Mouse (Mus musculus) midbrain, postnatal 0 days (tissue): ENCODE results near the gene Gm8439. TPM values are rescaled to one million over a fixed set of nuclear protein-coding genes. Genes with fewer than 3 reads are reported as not detected.
"Not testable (repeated sequence)": the region's sequence is repeated elsewhere in the genome, so short reads cannot be mapped to it uniquely, and the experiment has no call there.

ENCODE experiments used
- ATAC-seq: fragments of 200-750 bp; cut with Nextera tagmentation; 2 replicates; pipeline ENCODE4 v1.8.0; 2017; ENCODE audit warnings: moderate number of reproducible peaks, mild to moderate bottlenecking, moderate TSS enrichment, moderate library complexity; ENCODE audit not compliant: low FRiP score
- DNase-seq: peaks from one replicate; pipeline ENCODE4 v3.0.0-alpha.2; 2015; ENCODE audit warnings: low spot score
- H3K27ac ChIP-seq: fragments of 300-500 bp; sonication (generic); 2 replicates; pipeline ENCODE4 v1.5.1; 2014; ENCODE audit warnings: low read depth, mild to moderate bottlenecking, low read length, mixed read lengths
- H3K27me3 ChIP-seq: fragments of 300-500 bp; sonication (generic); 2 replicates; pipeline ENCODE4 v1.6.1; 2014; ENCODE audit warnings: low read length, control low read depth, mixed read lengths; ENCODE audit not compliant: insufficient read depth
- H3K36me3 ChIP-seq: fragments of 300-500 bp; sonication (generic); 2 replicates; pipeline ENCODE4 v1.6.1; 2014; ENCODE audit warnings: low read length, control low read depth, mixed read lengths; ENCODE audit not compliant: insufficient read depth
- H3K4me1 ChIP-seq: fragments of 300-500 bp; sonication (generic); 2 replicates; pipeline ENCODE4 v1.6.1; 2014; ENCODE audit warnings: mild to moderate bottlenecking, control low read depth, antibody characterized with exemption, low read length, mixed read lengths; ENCODE audit not compliant: insufficient read depth
- H3K4me2 ChIP-seq: fragments of 300-500 bp; sonication (generic); 2 replicates; pipeline ENCODE4 v1.6.1; 2014; ENCODE audit warnings: low read depth, mild to moderate bottlenecking, low read length, mixed read lengths; ENCODE audit not compliant: poor library complexity, severe bottlenecking
- H3K4me3 ChIP-seq: fragments of 300-500 bp; sonication (generic); 2 replicates; pipeline ENCODE4 v1.5.1; 2014; ENCODE audit warnings: low read depth, mild to moderate bottlenecking, low read length, moderate library complexity
- H3K9ac ChIP-seq: fragments of 300-500 bp; sonication (generic); replicated peaks from 2 replicates; pipeline ENCODE4 v1.6.1; 2014; ENCODE audit warnings: mild to moderate bottlenecking, low read length, moderate library complexity, mixed read lengths; ENCODE audit not compliant: poor library complexity, severe bottlenecking
- H3K9me3 ChIP-seq: fragments of 300-500 bp; sonication (generic); 2 replicates; pipeline ENCODE4 v1.6.1; 2016; ENCODE audit warnings: low read length, control low read depth
- CTCF ChIP-seq: IDR thresholded peaks from 2 replicates; pipeline ENCODE4 v1.5.1; 2016; ENCODE audit warnings: antibody characterized with exemption, mild to moderate bottlenecking
- WGBS: fragments of 180-500 bp; shearing (Covaris S2); extraction: QIAGEN DNeasy Blood & Tissue Kit; methylation state at CpG from one replicate; pipeline ENCODE4 v1.1.7; 2014; 5-methylcytosine and 5-hydroxymethylcytosine counted together
- polyA plus RNA-seq: library from polyadenylated mRNA; unstranded; fragments of >200 nt; fragmentation: Nextera tagmentation; extraction: Ambion mirVana; gene quantifications from 2 replicates; pipeline ENCODE4 v1.2.1, GENCODE M21; 2015
- total RNA-seq: library from RNA; depleted of rRNA; stranded (reverse); fragments of >200 nt; gene quantifications from 2 replicates; pipeline ENCODE4 v1.2.3, GENCODE M21; 2014

Gm8439 gene
- total and polyA plus RNA-seq, 2 experiments from 2014 or later = not detected

DNA sequence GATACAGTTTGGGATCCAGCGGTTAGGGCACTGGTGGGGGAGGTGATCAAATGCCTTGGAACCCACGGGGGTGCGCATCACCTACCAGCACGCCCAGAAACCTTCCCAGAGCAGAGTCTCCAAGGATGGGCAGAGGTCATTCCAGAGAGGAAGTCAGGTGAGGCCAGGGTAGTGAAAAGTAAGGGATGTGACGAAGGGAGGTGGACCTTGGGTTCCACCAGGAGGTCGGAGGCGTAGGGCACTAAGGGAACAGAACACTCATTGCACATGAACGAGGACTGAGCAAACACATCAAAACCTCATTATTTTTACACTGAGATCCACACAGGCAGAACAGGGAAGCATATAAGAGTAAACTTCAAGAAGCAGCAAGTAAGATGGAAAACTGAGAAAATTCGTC lies 6.8 kb upstream of the Gm8439 start:
- 83% methylated on average over 9 of the region's 9 CpGs for WGBS
- TF ChIP-seq CTCF = no peak
- H3K4me2 ChIP-seq = no peak overlapping the region

DNA sequence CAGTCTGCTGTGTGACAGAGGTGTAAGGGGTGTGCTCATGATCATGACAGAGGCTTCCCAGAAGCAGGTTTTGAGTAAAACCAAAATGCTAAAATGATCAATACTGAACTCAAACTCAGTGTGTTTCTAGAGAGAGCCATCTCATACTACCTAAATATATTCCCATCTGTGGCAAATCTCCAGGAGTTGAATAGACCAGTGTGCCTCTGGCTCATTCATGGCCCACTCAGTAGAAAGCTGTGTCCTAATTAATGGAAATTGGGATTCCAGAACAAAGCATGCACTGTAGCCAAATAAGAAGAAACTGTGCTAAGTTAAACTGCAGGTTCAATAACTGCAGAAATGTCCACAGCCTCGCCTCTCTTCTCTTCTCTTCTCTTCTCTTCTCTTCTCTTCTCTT lies 1.6 kb upstream of the Gm8439 start:
- H3K4me1 ChIP-seq = no peaks in the 10 kb centered on the region
- WGBS = 48% methylated on average over 1 of the region's 1 CpGs
- H3K27me3 ChIP-seq = no peaks in the 10 kb centered on the region
- no peaks in the 10 kb centered on the region for H3K9me3 ChIP-seq
- no peak overlapping the region for H3K4me2 ChIP-seq
- ATAC-seq (no peak), DNase-seq (no peak)
- no peak overlapping the region for H3K4me3 ChIP-seq
- no peaks in the 10 kb centered on the region for H3K36me3 ChIP-seq
- no peak overlapping the region for H3K9ac ChIP-seq
- no peak overlapping the region for H3K27ac ChIP-seq
- no peak for TF ChIP-seq CTCF

More for the DNA sequence above, 6.8 kb upstream of the Gm8439 start:
- no peak overlapping the region for H3K27ac ChIP-seq
- no peak overlapping the region for H3K4me3 ChIP-seq
- no peaks in the 10 kb centered on the region for H3K36me3 ChIP-seq
- H3K9ac ChIP-seq = no peak overlapping the region
- H3K9me3 ChIP-seq = no peaks in the 10 kb centered on the region
- no peaks in the 10 kb centered on the region for H3K27me3 ChIP-seq
- ATAC-seq (no peak), DNase-seq (no peak)
- H3K4me1 ChIP-seq = no peaks in the 10 kb centered on the region

DNA sequence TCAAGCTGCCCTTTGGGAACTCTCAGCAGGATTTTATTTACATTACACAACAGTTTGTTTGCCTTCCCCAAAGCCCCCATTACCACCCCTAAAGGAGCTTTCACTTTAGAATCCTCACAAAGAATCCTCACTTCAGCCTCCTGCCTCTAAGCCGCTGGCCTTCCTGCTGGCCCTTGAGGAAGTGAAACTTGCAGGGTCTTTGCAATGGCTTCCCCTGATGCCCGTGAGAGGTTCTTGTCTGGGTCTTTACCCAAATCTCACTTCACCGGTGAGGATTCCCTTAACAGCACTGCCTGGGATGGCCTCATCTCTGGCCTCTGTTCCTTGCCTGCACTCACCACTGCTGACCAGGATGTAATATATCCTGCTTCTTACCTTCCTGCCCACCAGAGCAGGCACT lies 525 bp downstream of the Gm8439 start:
- Histone ChIP-seq H3K4me3 (no peak overlapping the region), H3K9ac (no peak overlapping the region), H3K4me1 (no peaks in the 10 kb centered on the region), H3K36me3 (no peaks in the 10 kb centered on the region), H3K4me2 (no peak overlapping the region), H3K9me3 (no peaks in the 10 kb centered on the region), H3K27ac (no peak overlapping the region), H3K27me3 (no peaks in the 10 kb centered on the region)
- ATAC-seq (no peak), DNase-seq (no peak)
- 14% methylated on average over 3 of the region's 3 CpGs for WGBS
- no peak for TF ChIP-seq CTCF

DNA sequence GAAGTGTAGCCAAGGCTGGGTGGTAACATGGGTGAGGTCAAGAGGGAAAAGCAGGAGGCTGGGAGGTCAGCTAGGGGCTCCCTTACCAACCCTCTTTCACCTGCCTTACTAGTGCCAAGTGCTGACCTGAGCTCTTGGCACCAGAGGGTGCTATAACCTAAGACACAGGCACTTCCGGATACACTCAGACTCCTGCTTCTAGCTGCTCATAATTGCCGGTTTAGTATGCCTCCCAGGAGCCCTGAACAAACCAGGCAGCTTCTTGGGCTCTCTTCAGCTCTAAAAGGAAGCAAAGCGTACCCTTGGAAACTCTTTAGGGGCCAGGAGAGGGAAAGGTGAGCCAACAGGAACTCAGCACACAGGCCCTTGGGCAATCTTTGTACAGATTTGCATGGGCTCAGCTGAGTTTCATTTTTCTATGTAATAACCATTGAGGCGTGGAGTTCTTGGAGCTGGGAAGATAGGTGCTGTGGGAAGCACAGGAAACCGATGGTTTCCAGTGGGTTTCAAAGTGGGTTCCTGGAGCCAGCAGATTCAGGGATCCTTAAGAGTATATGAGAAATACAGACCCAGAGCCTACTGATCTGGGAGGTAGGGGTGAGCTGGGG lies 1.4 kb downstream of the Gm8439 start:
- Histone ChIP-seq H3K9ac (0 out of 2 replicates have a peak overlapping the region, but pooled peaks have one; percentile 30), H3K9me3 (no peaks in the 10 kb centered on the region), H3K4me2 (no peak overlapping the region), H3K4me3 (no peak overlapping the region), H3K4me1 (no peaks in the 10 kb centered on the region), H3K27ac (no peak overlapping the region), H3K36me3 (no peaks in the 10 kb centered on the region), H3K27me3 (no peaks in the 10 kb centered on the region)
- peak; percentile 89; the same call in 1 of the 2 replicates for ATAC-seq
- TF ChIP-seq CTCF = peak; percentile 96
- WGBS = 32% methylated on average over 5 of the region's 5 CpGs
- DNase-seq = peak; percentile 90

DNA sequence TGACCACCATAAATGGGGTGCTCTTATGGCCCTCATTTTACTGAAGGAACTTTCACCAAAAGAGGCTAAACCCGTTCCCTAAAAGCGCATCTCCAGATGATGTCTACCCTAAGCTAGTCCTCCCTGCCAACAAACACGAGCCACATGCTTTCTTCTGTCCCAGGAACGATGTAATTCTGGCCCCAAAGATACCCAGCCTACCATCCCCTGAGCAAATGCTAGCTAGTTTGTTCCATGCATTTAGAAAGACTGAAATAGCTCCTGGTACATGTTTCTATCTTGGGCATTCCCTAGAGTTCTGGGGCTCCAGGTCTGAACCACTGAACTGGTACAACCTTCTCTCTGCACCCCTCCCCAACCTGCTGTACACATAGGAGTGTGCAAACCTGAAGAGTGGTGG lies 2.4 kb downstream of the Gm8439 start:
- no peak overlapping the region for H3K27ac ChIP-seq
- no peak for DNase-seq
- H3K4me1 ChIP-seq = no peaks in the 10 kb centered on the region
- no peak for TF ChIP-seq CTCF
- no peaks in the 10 kb centered on the region for H3K36me3 ChIP-seq
- no peak overlapping the region for H3K9ac ChIP-seq
- no peaks in the 10 kb centered on the region for H3K9me3 ChIP-seq
- H3K4me3 ChIP-seq = no peak overlapping the region
- no peak overlapping the region for H3K4me2 ChIP-seq
- H3K27me3 ChIP-seq = no peaks in the 10 kb centered on the region
- WGBS = 85% methylated on average over 4 of the region's 4 CpGs
- ATAC-seq = no peak

DNA sequence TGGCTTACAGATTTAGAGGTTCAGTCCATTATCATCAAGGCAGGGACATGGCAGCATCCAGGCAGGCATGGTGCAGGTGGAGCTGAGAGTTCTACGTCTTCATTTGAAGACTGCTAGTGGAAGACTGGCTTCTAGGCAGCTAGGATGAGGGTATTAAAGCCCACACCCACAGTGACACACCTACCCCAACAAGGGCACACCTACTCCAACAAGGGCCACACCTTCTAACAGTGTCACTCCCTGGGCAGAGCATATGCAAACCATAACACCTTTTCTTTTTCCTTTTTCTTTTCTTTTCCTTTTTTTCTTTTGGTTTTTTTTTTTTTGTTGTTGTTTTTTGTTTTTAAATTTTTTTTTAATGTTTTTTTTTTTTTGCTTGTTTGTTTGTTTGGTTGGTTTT lies 7.7 kb downstream of the Gm8439 start:
- H3K4me3 ChIP-seq, H3K36me3 ChIP-seq, ATAC-seq, H3K4me2 ChIP-seq, H3K4me1 ChIP-seq, H3K27ac ChIP-seq, H3K9me3 ChIP-seq, H3K9ac ChIP-seq, DNase-seq, H3K27me3 ChIP-seq: not testable (repeated sequence)
- 93% methylated on average over 1 of the region's 1 CpGs for WGBS
